Mouse (Mus musculus) neural tube, embryonic 15.5 days (tissue): ENCODE results near the gene Nop53. TPM values are rescaled to one million over a fixed set of nuclear protein-coding genes. Genes with fewer than 3 reads are reported as not detected.

Source experiments
- polyA plus RNA-seq: library from polyadenylated mRNA; unstranded; fragments of >200 nt; fragmentation: Nextera tagmentation; extraction: Ambion mirVana; gene quantifications from 2 replicates; pipeline ENCODE4 v1.2.1, GENCODE M21; 2015

The Nop53 gene
- polyA plus RNA-seq, 1 experiment from 2014 or later, result 108 TPM

Other genes with a start within 250 kb of the Nop53 start
- gene Obox5, start 195.9 kb downstream of the Nop53 start, polyA plus RNA-seq, result not detected in 2 replicates
- gene Obox6, start 106.4 kb downstream of the Nop53 start, polyA plus RNA-seq, result not detected in 2 replicates
- gene Crx, start 66.1 kb downstream of the Nop53 start, polyA plus RNA-seq, result not detected in 2 replicates
- not detected in 2 replicates for gene Crxos, start 63.5 kb downstream of the Nop53 start, polyA plus RNA-seq
- 1,268 and 1,471 TPM in 2 replicates for gene Selenow, start 23.7 kb downstream of the Nop53 start, polyA plus RNA-seq
- 9.2 and 14.8 TPM in 2 replicates for gene Ehd2, start 21.5 kb upstream of the Nop53 start, polyA plus RNA-seq
- 6.6 and 7.3 TPM in 2 replicates for gene Bicra, start 101.8 kb upstream of the Nop53 start, polyA plus RNA-seq
- gene Zfp541, start 115.7 kb upstream of the Nop53 start, polyA plus RNA-seq, result 0.15 and 0.17 TPM in 2 replicates
- 236 and 238 TPM in 2 replicates for gene Napa, start 152.4 kb upstream of the Nop53 start, polyA plus RNA-seq
- gene Kptn, start 173.8 kb upstream of the Nop53 start, polyA plus RNA-seq, result 45.8 and 48.1 TPM in 2 replicates
- gene Slc8a2, start 183.8 kb upstream of the Nop53 start, polyA plus RNA-seq, result 1.2 and 1.4 TPM in 2 replicates
- 104 and 126 TPM in 2 replicates for gene Meis3, start 229.0 kb upstream of the Nop53 start, polyA plus RNA-seq